Mouse (Mus musculus) cerebellum, adult 11 months (tissue): ENCODE measurements around the gene Cux1.

Source experiments
- DNase-seq: peaks from one replicate; pipeline ENCODE4 v3.0.0; 2022

Cux1 gene

GRCm38 (mm10) chr5:136535204-136535603 lies 32.1 kb downstream of the Cux1 start:
- no peak for DNase-seq

DNA sequence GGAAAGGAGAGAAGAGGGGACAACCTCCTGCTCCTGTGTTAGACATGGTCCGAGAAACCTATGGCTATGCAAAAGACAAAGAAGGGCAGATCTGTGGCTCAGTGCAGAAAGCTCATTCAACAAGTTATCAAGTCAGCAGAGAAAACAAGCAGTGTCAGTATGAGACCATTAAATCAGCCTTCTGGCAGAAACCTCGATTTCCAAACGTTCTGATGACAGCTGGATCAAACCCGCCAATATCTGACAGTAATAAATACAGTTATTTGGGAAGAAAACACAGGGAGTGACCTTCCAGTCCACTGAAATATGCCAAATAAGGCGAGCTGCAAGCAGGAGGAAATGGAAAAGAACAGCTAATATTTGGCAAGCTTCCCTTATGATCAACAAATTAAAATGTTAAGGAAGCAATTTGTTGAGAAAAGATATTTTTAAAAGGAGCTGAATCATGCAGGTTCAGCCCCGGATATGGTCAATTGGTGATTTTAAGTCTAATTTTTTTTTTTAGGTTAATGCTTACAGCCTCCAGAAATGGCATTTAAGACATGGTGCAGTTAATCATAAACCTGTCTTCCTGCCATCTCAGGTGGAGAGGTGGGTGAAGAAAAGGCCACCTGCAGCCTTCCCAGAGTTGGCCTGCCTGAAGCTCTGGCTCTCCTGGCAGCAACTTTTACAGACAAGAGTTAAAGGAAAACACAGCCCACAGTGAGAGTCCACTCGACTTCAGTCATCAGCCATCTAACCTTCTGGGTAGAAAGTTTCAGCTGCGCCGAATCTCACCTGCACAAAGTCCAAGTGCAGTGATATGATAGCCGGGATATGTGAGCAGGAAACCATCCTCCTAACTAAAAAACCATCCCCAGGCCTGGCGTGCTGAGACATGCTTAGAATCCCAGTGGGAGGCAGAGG lies 33.7 kb downstream of the Cux1 start:
- no peak for DNase-seq

DNA sequence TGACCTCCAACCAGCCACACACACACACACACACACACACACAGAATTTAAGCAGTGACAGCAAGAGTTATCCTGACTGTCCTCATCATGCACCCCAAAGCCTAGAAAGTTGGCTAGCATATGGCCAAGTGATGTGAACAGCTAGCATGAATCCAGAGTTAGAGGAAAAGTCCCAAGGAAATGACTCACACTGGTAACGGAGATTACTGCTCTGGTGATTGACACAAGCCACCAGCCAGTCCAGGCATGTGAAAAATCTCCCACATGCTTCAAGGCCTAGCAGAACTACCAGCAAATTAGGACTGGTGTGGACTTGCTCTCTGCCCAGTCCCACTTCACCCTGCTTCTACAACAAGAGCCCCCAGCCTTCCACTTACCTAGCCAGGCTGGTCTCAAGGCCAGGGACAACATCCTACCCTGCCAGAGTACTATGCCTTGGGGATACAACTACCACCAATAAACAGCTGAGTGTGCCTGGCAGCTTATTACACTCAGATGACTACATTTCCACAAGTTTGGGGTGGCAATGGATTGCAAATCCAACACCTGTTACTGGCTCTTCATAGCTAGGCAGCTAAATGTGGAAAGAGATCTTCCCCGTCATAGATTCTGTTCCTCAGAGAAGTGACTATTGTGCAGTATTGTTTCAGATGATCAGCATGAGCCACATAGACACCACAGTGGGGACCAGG lies 35.5 kb downstream of the Cux1 start:
- no peak for DNase-seq

DNA sequence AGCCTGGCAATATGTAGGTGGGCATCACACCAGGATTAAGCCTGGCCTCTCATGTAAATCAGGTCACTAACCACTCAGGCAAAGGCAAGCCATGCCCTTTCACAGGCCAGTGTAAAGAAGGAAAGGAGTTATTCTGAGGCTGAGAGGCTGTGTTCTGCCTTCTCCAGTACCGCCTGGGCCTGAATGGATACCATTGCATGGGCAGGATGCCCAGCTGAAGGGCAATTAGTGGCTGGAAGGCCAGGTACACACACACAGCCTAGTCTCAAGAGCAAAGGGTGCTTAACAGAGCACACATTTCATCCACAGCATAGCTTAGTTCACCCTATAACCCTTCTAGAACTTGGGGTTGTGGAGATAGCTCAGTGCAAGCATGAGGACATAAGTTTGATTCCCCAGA lies 36.4 kb downstream of the Cux1 start:
- no peak for DNase-seq

GRCm38 (mm10) chr5:136529165-136529564 lies 38.1 kb downstream of the Cux1 start:
- no peak for DNase-seq

DNA sequence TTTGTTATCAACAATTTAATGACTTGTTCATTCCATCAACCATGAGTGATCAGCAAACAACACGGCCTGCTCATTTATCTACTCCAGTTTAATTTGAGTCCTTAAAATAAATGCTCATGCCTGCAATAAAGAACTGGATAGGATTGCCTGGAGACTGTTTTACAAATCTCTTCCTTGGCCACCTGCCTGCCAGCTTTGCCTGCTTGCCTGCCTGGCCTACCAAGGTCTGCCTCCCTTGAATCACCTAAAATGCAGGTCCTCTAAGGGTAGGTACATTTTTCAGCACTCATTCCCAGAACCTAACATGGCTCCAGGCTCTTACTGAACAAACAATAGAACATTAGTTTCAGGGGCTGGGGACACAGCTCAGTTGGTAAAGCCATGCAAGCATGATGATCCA lies 39.4 kb downstream of the Cux1 start:
- no peak for DNase-seq

- no peak for DNase-seq
Measured at GRCm38 (mm10) chr5:136526545-136526909, 40.8 kb downstream of the Cux1 start.

DNA sequence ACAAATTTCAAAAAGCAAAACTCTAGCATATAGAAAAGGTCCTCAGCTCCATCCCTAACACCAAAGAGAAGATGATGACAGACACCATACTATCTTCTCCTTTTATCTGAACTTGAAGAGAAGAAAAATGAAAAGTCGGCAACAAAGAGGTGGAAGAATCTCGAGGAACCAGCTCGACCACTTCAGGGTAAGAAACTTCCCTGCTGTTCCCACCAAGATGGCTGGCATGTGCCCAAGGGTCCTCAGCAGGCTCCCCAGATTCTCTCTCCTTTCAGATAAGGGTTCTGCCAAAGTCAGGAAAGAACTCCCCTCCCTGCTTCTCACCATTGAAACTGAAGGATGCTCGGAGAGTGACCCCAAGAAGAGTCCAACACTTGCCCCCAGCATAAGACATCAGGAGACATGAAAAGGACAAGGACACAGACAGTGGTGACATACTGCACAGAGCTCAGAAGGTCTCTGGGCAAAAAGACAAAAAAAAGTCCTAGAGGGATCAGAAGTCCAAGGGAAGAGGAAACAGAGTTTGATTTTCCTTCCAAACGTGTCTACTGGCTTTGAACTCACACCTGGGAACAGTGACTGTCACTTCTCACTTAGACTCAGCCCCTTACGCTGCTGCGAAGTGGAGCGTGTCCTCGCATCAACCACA lies 41.3 kb downstream of the Cux1 start:
- DNase-seq: no peak

- DNase-seq: no peak
Measured at GRCm38 (mm10) chr5:136522843-136523463, 44.3 kb downstream of the Cux1 start.

DNA sequence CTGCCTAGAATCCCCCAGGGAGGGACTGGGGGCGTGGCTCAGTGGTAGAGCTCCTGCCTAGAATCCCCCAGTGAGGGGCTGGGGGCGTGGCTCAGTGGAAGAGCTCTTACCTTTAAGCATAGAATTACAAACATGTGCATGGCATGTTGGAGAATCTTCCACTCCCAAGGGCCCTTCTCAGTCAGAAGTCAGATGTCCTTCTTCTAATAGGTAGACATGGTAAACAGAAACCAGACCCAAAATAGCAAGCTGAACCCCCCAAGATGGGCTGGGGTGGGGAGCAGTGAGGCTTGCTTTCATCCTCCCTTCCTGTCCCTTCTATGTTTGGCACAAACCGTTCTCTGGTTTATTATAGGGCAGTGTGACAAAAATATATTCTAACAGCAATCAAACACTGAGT lies 45.6 kb downstream of the Cux1 start:
- no peak for DNase-seq

- DNase-seq: no peak
Measured at GRCm38 (mm10) chr5:136518648-136519437, 48.4 kb downstream of the Cux1 start.

DNA sequence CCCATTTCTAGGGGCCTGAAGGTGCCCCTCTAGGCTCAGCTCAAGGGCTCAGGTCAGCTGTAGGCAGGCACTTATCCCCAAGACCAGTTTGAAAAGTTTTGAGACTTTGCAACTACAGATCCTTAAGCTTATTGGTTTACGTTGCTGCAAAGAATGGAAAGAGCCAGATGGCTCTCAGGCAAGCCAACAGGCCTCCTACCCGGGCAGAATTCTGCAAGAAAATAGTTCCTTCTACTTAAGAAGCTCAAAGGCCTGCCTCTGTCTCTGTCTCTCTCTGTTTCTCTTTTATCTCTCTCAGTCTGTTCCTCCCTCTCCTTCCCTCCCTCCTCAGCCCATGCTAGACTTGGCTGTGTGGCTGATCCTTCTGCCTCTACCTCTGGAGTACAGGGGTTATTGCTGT lies 49.8 kb downstream of the Cux1 start:
- DNase-seq: no peak

- DNase-seq: no peak
Measured at GRCm38 (mm10) chr5:136516593-136516992, 50.7 kb downstream of the Cux1 start.

GRCm38 (mm10) chr5:136514049-136514677 lies 53.1 kb downstream of the Cux1 start:
- peak; percentile 53 for DNase-seq

- DNase-seq: no peak
Measured at GRCm38 (mm10) chr5:136512103-136512674, 55.1 kb downstream of the Cux1 start.

- no peak for DNase-seq
Measured at GRCm38 (mm10) chr5:136511378-136511777, 55.9 kb downstream of the Cux1 start.

DNA sequence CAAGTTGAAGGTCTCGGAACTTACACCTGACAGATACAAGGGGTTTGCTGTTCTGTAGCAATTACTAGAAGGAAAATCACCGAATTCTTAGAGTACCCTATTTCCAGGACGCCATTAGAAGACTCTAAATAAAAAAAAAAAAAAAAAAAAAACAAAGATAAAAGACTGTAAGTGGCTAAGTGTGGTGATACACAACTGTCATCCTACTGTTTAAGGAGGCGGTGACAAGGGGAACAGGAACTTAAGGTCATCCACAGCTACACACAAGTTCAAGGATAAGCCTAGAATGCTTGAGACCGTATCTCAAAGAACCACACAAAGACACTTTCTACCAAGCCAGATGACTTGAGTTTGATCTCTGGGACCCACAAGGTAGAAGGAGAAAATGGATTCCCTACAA lies 56.7 kb downstream of the Cux1 start:
- DNase-seq: no peak

DNA sequence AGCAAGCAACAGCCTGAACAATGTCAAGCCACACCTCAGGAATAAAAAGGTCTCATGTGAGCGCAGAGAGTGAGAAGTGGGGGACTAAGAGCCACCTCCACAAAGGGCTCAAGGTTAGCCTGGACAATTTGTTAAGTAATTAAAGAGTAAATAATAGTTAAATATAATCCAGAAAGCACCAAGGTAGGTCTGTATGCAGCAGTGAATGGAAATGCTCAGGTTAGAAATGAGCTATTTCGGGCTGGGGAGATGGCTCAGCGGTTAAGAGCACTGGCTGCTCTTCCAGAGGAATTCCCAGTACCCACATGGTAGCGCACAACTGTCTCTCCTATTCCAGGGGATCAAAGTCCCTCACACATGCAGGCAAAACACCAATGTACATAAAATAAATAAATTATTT lies 59.7 kb downstream of the Cux1 start:
- no peak for DNase-seq

DNA sequence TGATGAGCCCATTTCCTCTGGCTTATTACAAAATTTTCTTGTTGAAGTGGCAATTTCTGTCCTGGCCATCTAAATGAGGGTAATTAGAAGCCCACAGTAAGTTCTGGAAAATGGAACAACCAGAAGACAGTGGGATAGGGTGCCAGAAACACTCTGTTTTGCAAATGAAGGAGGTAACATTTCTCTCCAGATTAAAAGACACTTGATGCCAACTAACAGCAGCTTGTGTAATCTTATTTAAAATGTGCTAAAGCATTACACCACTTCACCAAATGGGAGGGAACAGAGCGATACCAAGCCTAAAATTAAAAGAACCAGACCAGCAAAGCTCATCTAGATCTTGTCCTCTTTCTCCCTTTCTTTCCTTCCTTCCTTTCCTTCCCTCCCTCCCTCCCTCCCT lies 61.0 kb downstream of the Cux1 start:
- DNase-seq: no peak

DNA sequence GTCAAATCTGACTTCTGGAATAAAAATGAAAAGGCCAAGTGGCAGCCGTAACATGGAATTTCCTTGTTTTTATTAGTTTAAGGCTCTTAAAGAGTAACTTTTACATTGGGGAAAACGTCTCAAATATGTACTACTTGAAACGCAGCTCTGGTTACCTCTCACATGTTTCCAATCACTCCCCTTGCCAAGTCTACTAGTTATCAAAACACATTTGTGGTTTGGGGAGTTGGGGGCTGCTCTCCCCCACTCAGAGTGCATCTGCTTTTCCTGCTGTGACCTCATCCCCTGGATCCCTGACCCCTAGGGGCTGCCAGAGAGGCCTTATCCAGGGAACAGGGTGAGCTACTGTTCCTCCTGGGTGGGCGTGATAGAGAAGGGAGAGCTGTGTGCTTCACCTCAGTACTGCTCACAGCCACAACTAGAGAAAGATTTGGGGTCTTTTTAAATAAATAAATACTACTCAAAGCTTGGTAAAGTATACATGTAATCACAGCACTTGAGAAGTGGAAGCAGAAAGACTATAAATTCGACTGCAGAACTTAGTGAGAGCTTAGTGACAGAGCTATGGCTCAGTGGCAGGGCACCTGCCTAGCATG lies 64.7 kb downstream of the Cux1 start:
- DNase-seq: no peak

- DNase-seq: peak; percentile 63
Measured at GRCm38 (mm10) chr5:136500307-136500871, 66.9 kb downstream of the Cux1 start.
